Mouse (Mus musculus) bone marrow, adult 2 months (tissue): Measurements from ENCODE around the gene Cpt1c. TPM values are rescaled to one million over a fixed set of nuclear protein-coding genes. Genes with fewer than 3 reads are reported as not detected.
A peak's percentile ranks its signal among the peaks of the same experiment; 100 is the strongest.

ENCODE experiments used
- H3K27ac ChIP-seq: fragments of 200-500 bp; 2 replicates; pipeline ENCODE4 v1.5.1; 2012; ENCODE audit warnings: low read depth, mild to moderate bottlenecking, control low read depth, inconsistent platforms, low read length; ENCODE audit not compliant: control insufficient read depth, poor library complexity, insufficient read depth
- H3K4me1 ChIP-seq: fragments of 200-500 bp; 2 replicates; pipeline ENCODE4 v1.6.1; 2011; ENCODE audit warnings: low read length; ENCODE audit not compliant: control insufficient read depth, insufficient read depth
- H3K4me3 ChIP-seq: fragments of 200-500 bp; replicated peaks from 2 replicates; pipeline ENCODE3; 2011; ENCODE audit warnings: mild to moderate bottlenecking, low read depth, low read length, control low read depth; ENCODE audit not compliant: control insufficient read depth
- CTCF ChIP-seq: fragments of 200-500 bp; IDR thresholded peaks from 2 replicates; pipeline ENCODE4 v1.5.1; 2011; ENCODE audit warnings: low read length, control low read depth; ENCODE audit not compliant: control insufficient read depth, insufficient read depth
- POLR2A ChIP-seq: fragments of 200-500 bp; IDR thresholded peaks from 2 replicates; pipeline ENCODE4 v1.6.1; 2011; ENCODE audit warnings: low read depth, mild to moderate bottlenecking, control low read depth, low read length, borderline replicate concordance; ENCODE audit not compliant: control insufficient read depth
- WGBS: fragments of 180-500 bp; shearing (Covaris S2); methylation state at CpG from one replicate; pipeline ENCODE4 v1.1.7; 2018; 5-methylcytosine and 5-hydroxymethylcytosine counted together
- polyA plus RNA-seq: library from polyadenylated mRNA; stranded (reverse); fragments of >200 nt; gene quantifications from 2 replicates; pipeline ENCODE4 v1.2.4, GENCODE M21; 2011; ENCODE audit warnings: low replicate concordance; ENCODE audit not compliant: missing spikeins, insufficient read depth, insufficient read length

Gene Cpt1c
- polyA plus RNA-seq, 1 experiment = 6.5 TPM

DNA sequence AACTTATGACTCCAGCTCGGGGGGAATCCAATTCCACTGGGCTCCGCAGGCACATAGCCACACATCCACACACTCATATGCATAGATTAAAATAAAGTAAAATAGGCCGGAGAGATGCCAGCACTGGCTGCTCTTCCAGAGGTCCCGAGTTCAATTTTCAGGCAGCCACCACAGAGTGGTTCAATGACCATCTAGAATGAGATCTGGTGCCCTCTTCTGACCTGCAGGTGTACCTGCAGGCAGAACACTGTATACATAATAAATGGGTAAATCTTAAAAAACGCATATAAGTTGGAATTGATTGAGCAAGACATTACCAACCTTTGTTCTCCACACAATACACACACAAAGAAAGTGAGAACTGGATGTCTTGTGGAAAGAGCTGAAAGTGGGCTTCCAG is 19.0 kb downstream of the Cpt1c start:
- peaks cover 7% of the 10 kb centered on the region for H3K4me1 ChIP-seq
- WGBS = 35% methylated on average over 5 of the region's 5 CpGs
- no peak overlapping the region for H3K4me3 ChIP-seq
- no peak overlapping the region for H3K27ac ChIP-seq
- TF ChIP-seq CTCF (peak; percentile 43; the same call in 1 of the 2 replicates), POLR2A (no peak)

DNA sequence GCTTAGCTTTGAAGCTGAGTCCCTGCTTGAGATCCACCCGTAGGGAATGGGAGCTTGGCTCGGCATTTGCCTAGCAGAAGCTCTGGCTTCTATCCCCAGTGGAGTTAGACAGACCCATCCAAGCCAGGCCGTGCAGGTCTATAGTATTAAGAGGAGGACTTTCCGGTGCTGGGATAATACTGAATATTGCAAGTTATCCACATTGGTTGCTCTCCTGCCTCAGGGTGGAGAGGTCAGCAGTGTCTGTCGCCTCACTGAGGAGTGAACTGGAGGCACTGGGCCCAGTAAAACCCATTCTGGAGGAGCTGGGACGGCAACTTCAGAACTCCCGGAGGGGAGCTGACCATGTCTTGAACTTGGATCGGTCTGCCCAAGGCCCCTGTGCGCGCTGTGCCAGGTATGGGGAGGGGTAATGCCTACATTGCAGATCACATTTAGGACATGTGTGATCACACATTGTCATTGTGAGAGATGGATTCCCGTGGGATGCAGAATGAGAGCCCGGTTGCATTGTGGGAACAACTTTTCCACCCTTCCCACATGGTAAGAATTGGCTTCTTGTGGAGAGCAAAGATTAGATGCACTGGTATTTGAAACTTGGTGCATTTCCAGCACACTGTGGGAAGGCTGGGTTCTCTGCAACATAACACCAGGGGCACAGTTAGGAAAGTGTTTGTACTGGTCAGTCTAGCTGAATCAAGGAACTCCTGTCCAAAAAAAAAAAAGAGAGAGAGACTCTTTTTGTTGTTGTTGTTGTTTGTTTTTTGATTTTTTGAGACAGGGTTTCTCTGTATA is 20.4 kb downstream of the Cpt1c start:
- TF ChIP-seq POLR2A = no peak
- no peak for TF ChIP-seq CTCF
- Histone ChIP-seq H3K27ac (no peak overlapping the region), H3K4me3 (no peak overlapping the region), H3K4me1 (peaks cover 6% of the 10 kb centered on the region)
- WGBS = 89% methylated on average over 12 of the region's 12 CpGs

DNA sequence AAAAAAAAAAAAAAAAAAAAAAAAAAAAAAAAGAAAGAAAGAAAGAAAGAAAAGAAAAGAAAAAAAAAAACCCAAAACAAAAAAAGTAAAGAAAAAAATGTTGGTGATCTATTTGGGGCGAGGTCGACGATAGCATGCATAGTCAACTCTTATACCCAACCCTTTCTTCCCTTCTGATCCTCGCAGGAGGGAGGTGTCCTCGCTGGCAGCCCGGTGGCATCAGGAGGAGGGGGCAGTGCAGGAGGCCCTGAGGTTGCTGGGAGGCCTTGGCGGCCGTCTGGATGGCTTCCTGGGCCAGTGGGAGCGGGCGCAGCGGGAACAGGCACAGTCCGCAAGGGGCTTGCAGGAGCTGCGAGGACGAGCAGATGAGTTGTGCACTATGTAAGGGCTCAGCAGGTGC is 21.1 kb downstream of the Cpt1c start:
- TF ChIP-seq POLR2A (no peak), CTCF (no peak)
- WGBS = 76% methylated on average over 14 of the region's 14 CpGs
- H3K4me1 ChIP-seq = peaks cover 6% of the 10 kb centered on the region

DNA sequence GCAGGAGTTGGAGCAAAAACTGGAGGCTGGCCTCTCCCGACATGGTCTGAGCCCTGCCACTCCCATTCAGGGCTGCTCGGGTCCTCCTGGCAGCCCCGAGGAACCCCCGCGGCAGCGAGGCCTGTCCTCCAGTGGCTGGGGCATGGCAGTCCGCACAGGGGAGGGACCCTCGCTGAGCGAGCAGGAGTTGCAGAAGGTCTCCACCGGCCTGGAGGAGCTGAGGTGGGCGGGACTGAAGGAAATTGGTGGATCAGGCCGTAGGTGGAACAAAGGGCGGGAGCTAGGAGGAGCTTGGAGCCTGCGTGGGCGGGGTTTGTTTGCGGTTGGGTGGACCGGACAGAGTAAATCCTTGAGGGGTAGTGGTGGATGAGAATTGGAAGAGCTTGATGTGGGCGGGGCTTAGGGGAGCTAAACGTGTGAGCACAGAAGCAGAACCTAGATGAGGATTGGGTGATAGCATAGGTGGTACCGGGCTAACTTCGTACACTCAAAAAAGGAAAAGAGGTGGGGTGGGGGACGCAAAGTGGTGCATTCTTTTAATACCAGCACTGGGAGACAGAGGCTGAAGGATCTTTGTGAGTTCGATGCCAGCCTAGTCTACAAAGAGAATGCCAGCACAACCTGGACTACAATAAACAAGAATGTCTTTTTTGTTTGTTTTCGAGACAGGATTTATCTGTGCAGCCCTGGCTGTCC is 21.9 kb downstream of the Cpt1c start:
- H3K27ac ChIP-seq = peak overlapping the region; percentile 20; the same call in 1 of the 2 replicates

More for the DNA sequence above, 21.1 kb downstream of the Cpt1c start:
- Histone ChIP-seq H3K4me3 (no peak overlapping the region), H3K27ac (no peak overlapping the region)

DNA sequence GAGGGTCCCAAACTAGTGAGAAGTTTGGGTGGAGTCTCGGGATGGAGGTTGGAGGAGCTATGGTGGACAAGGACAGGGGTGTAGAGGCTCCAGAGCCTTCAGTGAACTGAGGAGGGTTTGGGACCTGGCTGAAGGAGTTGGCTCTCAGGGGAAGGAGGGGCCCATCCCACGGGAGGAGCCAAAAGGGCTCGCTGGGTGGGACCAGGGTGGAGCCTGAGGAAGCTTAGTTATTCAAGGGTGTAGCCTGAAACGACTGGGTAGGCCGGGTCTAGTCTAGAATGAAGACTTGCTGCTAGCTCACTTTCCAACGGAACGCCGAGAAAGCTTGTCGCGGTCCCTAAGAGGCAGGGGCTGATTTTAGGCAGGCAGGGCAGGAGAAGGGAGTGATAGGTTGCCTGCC is 22.7 kb downstream of the Cpt1c start:
- Histone ChIP-seq H3K4me3 (peak overlapping the region; percentile 34), H3K27ac (no peak overlapping the region), H3K4me1 (peaks cover 6% of the 10 kb centered on the region)
- TF ChIP-seq POLR2A (no peak), CTCF (no peak)
- under 1% methylated on average over 10 of the region's 10 CpGs for WGBS

More for the DNA sequence above, 21.9 kb downstream of the Cpt1c start:
- Histone ChIP-seq H3K4me1 (peaks cover 6% of the 10 kb centered on the region), H3K4me3 (peak overlapping the region; percentile 34)
- TF ChIP-seq CTCF = no peak
- TF ChIP-seq POLR2A = no peak; the same call in 1 of the 2 replicates
- 5% methylated on average over 24 of the region's 24 CpGs for WGBS

DNA sequence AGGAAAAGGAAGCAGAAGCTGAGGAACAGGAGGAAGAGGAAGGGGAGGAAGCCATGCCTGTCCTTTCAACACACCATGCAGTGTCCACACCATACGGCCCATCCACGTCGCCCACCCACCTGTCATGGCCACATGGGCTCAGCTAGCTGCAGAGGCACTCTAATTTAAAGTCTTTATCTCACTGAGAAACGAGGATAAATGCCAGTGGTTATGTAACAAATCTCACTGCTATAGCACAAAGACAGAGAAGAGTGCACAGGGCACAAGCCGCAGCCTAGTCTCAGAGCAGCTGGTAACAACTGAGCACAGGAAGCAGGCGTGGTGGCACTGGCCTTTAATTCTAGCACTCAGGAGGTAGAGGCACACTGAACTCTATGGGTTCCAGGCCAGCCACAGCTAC is 24.7 kb downstream of the Cpt1c start:
- 17% methylated on average over 6 of the region's 6 CpGs for WGBS
- H3K4me1 ChIP-seq = peaks cover 6% of the 10 kb centered on the region
- no peak overlapping the region for H3K4me3 ChIP-seq
- TF ChIP-seq POLR2A (no peak), CTCF (no peak)
- no peak overlapping the region for H3K27ac ChIP-seq

DNA sequence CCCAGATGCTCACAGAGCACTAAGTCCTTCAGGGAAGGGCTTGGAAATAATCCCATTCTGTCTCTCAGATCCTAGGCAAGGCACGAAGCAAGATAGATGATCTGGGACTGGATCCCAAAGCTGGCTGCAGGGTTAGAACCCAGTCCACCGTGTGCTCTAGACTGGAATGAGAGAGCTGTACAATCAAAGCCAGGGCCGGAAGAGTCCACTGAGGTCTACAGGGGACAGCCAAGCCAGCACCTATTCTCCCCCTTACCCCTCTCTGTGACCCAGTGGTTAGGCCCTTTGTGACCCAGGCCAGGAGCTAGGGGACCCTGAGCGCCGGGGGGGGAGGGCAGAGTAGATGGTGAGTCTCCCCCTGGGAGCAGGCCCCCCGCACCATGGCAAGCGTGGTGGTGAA is 31.7 kb downstream of the Cpt1c start, which contains the start of gene Tsks:
Gene Tsks (plus strand): TSS at position 301 of the 400 bp plus-strand sequence.
- WGBS = 83% methylated on average over 7 of the region's 7 CpGs
- no peak for TF ChIP-seq CTCF
- no peak for TF ChIP-seq POLR2A
- no peaks in the 10 kb centered on the region for H3K4me1 ChIP-seq
- no peak within 1 kb of the TSS for H3K27ac ChIP-seq
- no peak within 1 kb of the TSS for H3K4me3 ChIP-seq

DNA sequence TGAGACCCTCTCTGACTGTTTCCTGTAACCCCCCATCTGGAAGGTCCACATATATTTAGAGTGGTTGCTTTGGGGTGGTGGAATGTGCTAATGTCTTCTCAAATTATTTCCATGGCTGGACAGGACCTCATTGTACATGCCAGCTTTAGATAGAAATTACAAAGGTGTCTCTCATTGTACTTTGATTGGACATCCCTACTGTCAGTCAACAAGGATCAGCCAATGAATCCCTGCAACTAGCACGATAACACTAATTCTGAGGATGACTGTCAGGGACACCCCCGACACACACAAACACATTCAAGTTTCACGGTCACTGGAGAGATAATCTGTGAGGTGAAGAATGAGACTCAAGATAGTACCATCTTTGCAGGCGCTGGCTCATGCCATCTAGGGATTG is 36.0 kb downstream of the Cpt1c start:
- no peaks in the 10 kb centered on the region for H3K4me1 ChIP-seq
- no peak for TF ChIP-seq CTCF
- 82% methylated on average over 4 of the region's 4 CpGs for WGBS
- H3K4me3 ChIP-seq = no peak overlapping the region
- H3K27ac ChIP-seq = no peak overlapping the region
